Mouse (Mus musculus) embryonic facial prominence, embryonic 12.5 days (tissue): ENCODE results near the gene Itpripl2. TPM values are rescaled to one million over a fixed set of nuclear protein-coding genes. Genes with fewer than 3 reads are reported as not detected.

Experiments
- ATAC-seq: fragments of 200-750 bp; cut with Nextera tagmentation; 2 replicates; pipeline ENCODE4 v1.8.0; 2017; ENCODE audit not compliant: insufficient number of reproducible peaks, insufficient read depth, low FRiP score, low TSS enrichment
- H3K27ac ChIP-seq: fragments of 300-500 bp; sonication (generic); 2 replicates; pipeline ENCODE4 v1.5.1; 2016; ENCODE audit warnings: mild to moderate bottlenecking
- H3K27me3 ChIP-seq: fragments of 300-500 bp; sonication (generic); 2 replicates; pipeline ENCODE4 v1.6.1; 2016; ENCODE audit warnings: mild to moderate bottlenecking, moderate library complexity
- H3K36me3 ChIP-seq: fragments of 300-500 bp; sonication (generic); 2 replicates; pipeline ENCODE4 v1.6.1; 2016; ENCODE audit warnings: mild to moderate bottlenecking
- H3K4me1 ChIP-seq: fragments of 300-500 bp; sonication (generic); 2 replicates; pipeline ENCODE4 v1.6.1; 2016
- H3K4me2 ChIP-seq: fragments of 300-500 bp; sonication (generic); replicated peaks from 2 replicates; pipeline ENCODE4 v1.6.1; 2016; ENCODE audit warnings: mild to moderate bottlenecking, moderate library complexity
- H3K4me3 ChIP-seq: fragments of 300-500 bp; sonication (generic); 2 replicates; pipeline ENCODE4 v1.5.1; 2016; ENCODE audit warnings: mild to moderate bottlenecking
- H3K9ac ChIP-seq: fragments of 300-500 bp; sonication (generic); 2 replicates; pipeline ENCODE4 v1.6.1; 2016; ENCODE audit warnings: mild to moderate bottlenecking, moderate library complexity
- H3K9me3 ChIP-seq: fragments of 300-500 bp; sonication (generic); 2 replicates; pipeline ENCODE4 v1.6.1; 2016; ENCODE audit warnings: mild to moderate bottlenecking, moderate library complexity
- WGBS: fragments of 180-500 bp; shearing (Covaris S2); methylation state at CpG from one replicate; pipeline ENCODE4 v1.1.7; 2016; 5-methylcytosine and 5-hydroxymethylcytosine counted together
- polyA plus RNA-seq: library from polyadenylated mRNA; unstranded; fragments of >200 nt; fragmentation: Nextera tagmentation; extraction: Ambion mirVana; gene quantifications from 2 replicates; pipeline ENCODE4 v1.2.1, GENCODE M21; 2016

Itpripl2 gene
- polyA plus RNA-seq, 1 experiment from 2014 or later, result 5.2 TPM

GRCm38 (mm10) chr7:118483996-118484395 lies 7.8 kb downstream of the Itpripl2 start:
- H3K4me1 ChIP-seq, result peaks cover 14% of the 10 kb centered on the region; the same call in 1 of the 2 replicates
- no peak overlapping the region for H3K9ac ChIP-seq
- H3K4me3 ChIP-seq, result no peak overlapping the region
- H3K9me3 ChIP-seq, result no peaks in the 10 kb centered on the region
- no peak overlapping the region for H3K4me2 ChIP-seq
- ATAC-seq, result no peak
- H3K27ac ChIP-seq, result no peak overlapping the region
- 71% methylated on average over 1 of the region's 1 CpGs for WGBS
- no peaks in the 10 kb centered on the region for H3K27me3 ChIP-seq
- H3K36me3 ChIP-seq, result peaks cover 3% of the 10 kb centered on the region; the same call in 1 of the 2 replicates

DNA sequence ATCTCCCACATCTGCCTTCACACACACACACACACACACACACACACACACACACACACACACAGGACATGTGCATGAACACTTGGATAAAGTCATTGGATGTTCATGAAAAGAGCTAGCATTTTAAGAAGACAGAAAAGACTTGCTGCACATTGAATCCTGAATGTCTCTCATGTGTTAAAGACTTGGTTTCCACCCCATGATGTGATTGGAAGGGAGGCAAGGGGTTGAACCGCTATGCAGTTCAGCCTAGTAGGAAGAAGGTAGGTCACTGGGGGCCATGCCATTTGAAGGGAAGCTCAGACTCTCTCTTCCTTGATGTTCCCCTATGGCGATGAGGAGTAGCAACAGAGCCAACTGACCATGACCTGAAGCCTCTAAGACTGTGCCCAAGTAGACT lies 9.8 kb downstream of the Itpripl2 start:
- Histone ChIP-seq H3K4me1 (0 out of 2 replicates have a peak, but pooled peaks cover 3% of the 10 kb centered on the region), H3K9me3 (no peaks in the 10 kb centered on the region), H3K4me2 (no peak overlapping the region), H3K4me3 (no peak overlapping the region), H3K36me3 (peaks cover 3% of the 10 kb centered on the region; the same call in 1 of the 2 replicates), H3K27me3 (no peaks in the 10 kb centered on the region), H3K9ac (no peak overlapping the region), H3K27ac (no peak overlapping the region)
- no peak for ATAC-seq
- WGBS, result 83% methylated on average over 2 of the region's 2 CpGs

DNA sequence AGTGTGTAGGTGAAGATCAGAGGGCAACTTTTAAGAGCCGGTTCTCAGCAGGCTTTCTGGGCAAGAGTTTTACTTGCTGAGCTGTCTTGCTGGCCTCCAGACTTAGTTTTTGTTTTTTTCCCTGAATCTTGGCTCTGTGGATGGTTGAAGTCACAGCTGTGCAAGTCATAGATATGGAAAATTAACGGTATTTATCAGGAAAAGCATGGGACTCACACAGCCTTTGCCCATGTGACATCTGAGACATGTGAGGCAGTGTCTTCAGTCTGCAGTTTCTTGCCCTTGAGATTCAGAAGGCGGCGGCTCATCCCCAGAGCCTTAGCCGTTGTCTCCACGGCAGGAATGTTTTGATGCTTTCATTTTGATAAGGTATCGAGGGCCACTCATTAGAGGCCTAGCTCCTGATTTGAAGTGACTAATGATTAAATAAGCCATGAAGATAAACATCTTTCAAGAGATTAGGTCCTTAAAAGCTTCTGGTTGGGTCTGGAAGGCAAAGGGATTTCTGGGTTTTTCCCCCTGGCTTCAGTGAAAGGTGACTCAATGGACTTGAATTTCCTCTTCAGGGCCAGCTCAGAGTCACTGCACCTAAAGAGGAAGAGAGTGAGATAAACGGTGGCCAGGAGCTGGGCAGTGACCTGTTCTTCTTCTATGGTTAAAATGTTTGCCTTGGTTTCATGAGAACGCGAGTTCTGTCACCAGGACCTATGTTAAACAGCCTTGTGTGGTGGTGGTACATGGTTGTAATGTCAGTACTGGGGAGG lies 10.5 kb downstream of the Itpripl2 start:
- no peaks in the 10 kb centered on the region for H3K9me3 ChIP-seq
- ATAC-seq, result no peak
- H3K4me2 ChIP-seq, result no peak overlapping the region
- no peak overlapping the region for H3K4me3 ChIP-seq
- 80% methylated on average over 10 of the region's 10 CpGs for WGBS
- 0 out of 2 replicates have a peak, but pooled peaks cover 3% of the 10 kb centered on the region for H3K4me1 ChIP-seq
- H3K27me3 ChIP-seq, result no peaks in the 10 kb centered on the region
- H3K9ac ChIP-seq, result no peak overlapping the region
- peaks cover 3% of the 10 kb centered on the region; the same call in 1 of the 2 replicates for H3K36me3 ChIP-seq
- H3K27ac ChIP-seq, result no peak overlapping the region

DNA sequence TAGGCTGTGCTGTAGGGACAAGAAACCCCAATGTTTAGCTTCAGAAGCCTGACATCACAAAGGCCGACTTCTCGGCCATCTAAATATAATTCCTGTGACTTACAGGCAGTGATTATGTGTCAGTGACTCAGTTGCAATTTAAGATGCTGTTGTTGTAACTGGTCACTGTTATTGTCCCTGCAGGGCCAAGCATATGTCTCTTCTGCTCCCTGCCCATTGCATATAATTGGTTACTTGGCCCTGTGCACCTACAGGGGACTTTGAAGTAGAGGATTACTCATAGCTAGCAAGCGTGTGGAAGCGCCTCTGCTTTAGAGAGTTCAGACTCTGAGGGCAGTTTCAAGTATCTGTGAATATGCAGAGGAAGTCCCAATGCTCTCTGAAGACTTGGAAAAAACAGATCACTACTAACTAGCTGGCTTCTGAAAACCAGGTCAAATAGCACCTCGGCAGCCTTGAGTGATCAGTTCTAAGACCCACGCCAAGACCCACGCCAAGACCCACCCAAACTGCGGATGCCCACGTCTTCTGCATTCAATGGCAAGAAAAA lies 11.5 kb downstream of the Itpripl2 start:
- Histone ChIP-seq H3K9me3 (no peaks in the 10 kb centered on the region), H3K4me2 (no peak overlapping the region), H3K4me3 (no peak overlapping the region), H3K4me1 (0 out of 2 replicates have a peak, but pooled peaks cover 3% of the 10 kb centered on the region), H3K36me3 (peaks cover 3% of the 10 kb centered on the region; the same call in 1 of the 2 replicates), H3K9ac (no peak overlapping the region), H3K27me3 (no peaks in the 10 kb centered on the region), H3K27ac (no peak overlapping the region)
- no peak for ATAC-seq
- 79% methylated on average over 9 of the region's 9 CpGs for WGBS

DNA sequence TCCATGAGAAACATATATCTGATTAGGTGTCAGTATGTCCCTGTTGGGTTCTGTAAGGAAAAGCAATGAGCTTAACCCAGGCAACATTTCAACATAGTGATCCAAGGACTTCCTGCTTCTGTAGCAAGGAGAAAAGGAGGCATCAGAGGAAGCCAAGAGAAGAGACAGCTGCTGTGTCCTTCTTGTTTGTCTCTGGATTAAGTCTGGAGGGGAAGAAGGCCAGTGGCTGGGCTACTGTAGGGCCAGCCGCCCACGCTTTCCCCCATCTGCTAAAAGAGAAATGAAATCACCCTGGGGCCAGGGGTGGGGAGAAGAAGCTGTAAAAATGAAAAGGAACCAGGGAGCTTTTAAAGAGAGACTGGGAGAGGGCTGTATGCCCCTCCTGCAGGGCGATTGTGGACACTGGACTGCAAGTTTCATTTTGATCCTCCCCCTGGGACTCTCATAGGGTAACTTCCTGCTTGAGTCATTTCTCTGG lies 12.9 kb downstream of the Itpripl2 start:
- H3K9me3 ChIP-seq, result peaks cover 4% of the 10 kb centered on the region; the same call in 1 of the 2 replicates
- H3K36me3 ChIP-seq, result no peaks in the 10 kb centered on the region
- H3K4me2 ChIP-seq, result no peak overlapping the region
- H3K4me3 ChIP-seq, result no peak overlapping the region
- 38% methylated on average over 3 of the region's 3 CpGs for WGBS
- no peak overlapping the region for H3K27ac ChIP-seq
- ATAC-seq, result no peak
- no peaks in the 10 kb centered on the region for H3K27me3 ChIP-seq
- H3K9ac ChIP-seq, result no peak overlapping the region
- H3K4me1 ChIP-seq, result 0 out of 2 replicates have a peak, but pooled peaks cover 3% of the 10 kb centered on the region

DNA sequence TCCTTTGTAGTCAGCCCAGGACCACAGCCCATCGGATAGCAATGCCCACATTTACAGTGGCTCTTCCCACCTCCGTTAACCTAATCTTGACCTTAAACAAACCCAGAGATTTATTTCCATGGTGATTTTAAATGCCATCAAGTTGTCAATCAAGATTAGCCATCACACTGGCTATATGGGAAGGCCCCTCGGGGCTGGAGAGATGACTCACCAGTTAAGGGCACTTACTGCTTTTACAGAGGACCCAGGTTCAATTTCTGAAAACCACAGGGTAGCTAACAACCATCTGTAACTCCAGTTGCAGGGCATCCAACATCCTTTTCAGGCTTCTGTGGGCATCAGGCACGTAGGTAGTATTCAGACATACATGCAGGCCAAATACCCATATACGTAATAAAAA lies 15.3 kb downstream of the Itpripl2 start:
- peaks cover 4% of the 10 kb centered on the region; the same call in 1 of the 2 replicates for H3K9me3 ChIP-seq
- H3K4me1 ChIP-seq, result 0 out of 2 replicates have a peak, but pooled peaks cover 3% of the 10 kb centered on the region
- WGBS, result 68% methylated on average over 5 of the region's 5 CpGs

GRCm38 (mm10) chr7:118475008-118475705 lies 16.6 kb downstream of the Itpripl2 start:
- no peak for ATAC-seq
- H3K9me3 ChIP-seq, result peaks cover 4% of the 10 kb centered on the region; the same call in 1 of the 2 replicates
- H3K9ac ChIP-seq, result no peak overlapping the region
- H3K27me3 ChIP-seq, result no peaks in the 10 kb centered on the region
- H3K4me3 ChIP-seq, result no peak overlapping the region
- H3K36me3 ChIP-seq, result no peaks in the 10 kb centered on the region
- no peak overlapping the region for H3K4me2 ChIP-seq
- WGBS, result 88% methylated on average over 7 of the region's 7 CpGs
- 0 out of 2 replicates have a peak, but pooled peaks cover 3% of the 10 kb centered on the region for H3K4me1 ChIP-seq
- H3K27ac ChIP-seq, result no peak overlapping the region

More for the DNA sequence above, 15.3 kb downstream of the Itpripl2 start:
- Histone ChIP-seq H3K9ac (no peak overlapping the region), H3K4me2 (no peak overlapping the region), H3K27me3 (no peaks in the 10 kb centered on the region), H3K36me3 (no peaks in the 10 kb centered on the region), H3K4me3 (no peak overlapping the region), H3K27ac (no peak overlapping the region)
- no peak for ATAC-seq

DNA sequence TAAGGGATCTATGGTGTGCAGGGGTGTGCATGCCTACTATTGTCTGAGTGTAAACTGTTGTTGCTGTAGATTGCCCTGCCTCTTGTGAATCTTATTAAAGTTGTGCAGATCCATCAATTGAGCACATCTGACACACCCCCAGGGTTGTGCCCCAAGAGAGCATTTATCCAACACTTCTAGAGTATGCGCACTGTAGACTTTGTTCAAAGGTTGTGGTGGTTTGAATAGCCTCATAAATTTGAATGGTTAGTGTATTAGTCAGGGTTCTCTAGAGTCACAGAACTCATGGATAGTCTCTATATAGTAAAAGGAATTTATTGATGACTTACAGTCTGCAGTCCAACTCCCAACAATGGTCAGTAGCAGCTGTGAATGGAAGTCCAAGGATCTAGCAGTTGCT lies 18.9 kb downstream of the Itpripl2 start:
- Histone ChIP-seq H3K36me3 (no peaks in the 10 kb centered on the region), H3K9ac (no peak overlapping the region), H3K27me3 (no peaks in the 10 kb centered on the region), H3K9me3 (peaks cover 4% of the 10 kb centered on the region; the same call in 1 of the 2 replicates), H3K4me3 (no peak overlapping the region), H3K4me1 (no peaks in the 10 kb centered on the region), H3K4me2 (no peak overlapping the region), H3K27ac (no peak overlapping the region)
- no peak for ATAC-seq
- WGBS, result 92% methylated on average over 1 of the region's 1 CpGs

GRCm38 (mm10) chr7:118468060-118468459 lies 23.7 kb downstream of the Itpripl2 start:
- no peak overlapping the region for H3K4me2 ChIP-seq
- H3K4me3 ChIP-seq, result no peak overlapping the region
- 0 out of 2 replicates have a peak, but pooled peaks cover 2% of the 10 kb centered on the region for H3K4me1 ChIP-seq
- no peak for ATAC-seq
- no peak overlapping the region for H3K27ac ChIP-seq
- no peak overlapping the region for H3K9ac ChIP-seq
- no peaks in the 10 kb centered on the region for H3K36me3 ChIP-seq
- no peaks in the 10 kb centered on the region for H3K9me3 ChIP-seq
- 89% methylated on average over 3 of the region's 3 CpGs for WGBS
- H3K27me3 ChIP-seq, result no peaks in the 10 kb centered on the region

GRCm38 (mm10) chr7:118464432-118464831 lies 27.3 kb downstream of the Itpripl2 start:
- no peaks in the 10 kb centered on the region for H3K36me3 ChIP-seq
- WGBS, result 78% methylated on average over 4 of the region's 4 CpGs
- 0 out of 2 replicates have a peak, but pooled peaks cover 4% of the 10 kb centered on the region for H3K4me1 ChIP-seq
- no peak overlapping the region for H3K4me2 ChIP-seq
- H3K27me3 ChIP-seq, result no peaks in the 10 kb centered on the region
- H3K9ac ChIP-seq, result no peak overlapping the region
- H3K4me3 ChIP-seq, result no peak overlapping the region
- no peak for ATAC-seq
- H3K27ac ChIP-seq, result no peak overlapping the region
- no peaks in the 10 kb centered on the region for H3K9me3 ChIP-seq
